Mouse (Mus musculus) liver, postnatal 0 days (tissue): ENCODE results near the gene Elf2. TPM values are rescaled to one million over a fixed set of nuclear protein-coding genes. Genes with fewer than 3 reads are reported as not detected.
"Not testable (repeated sequence)": the region's sequence is repeated elsewhere in the genome, so short reads cannot be mapped to it uniquely, and the experiment has no call there.

ENCODE experiments used
- ATAC-seq: fragments of 200-750 bp; cut with Nextera tagmentation; 2 replicates; pipeline ENCODE4 v1.8.0; 2017; ENCODE audit warnings: mild to moderate bottlenecking, moderate library complexity
- DNase-seq: peaks from one replicate; pipeline ENCODE4 v3.0.0-alpha.2; 2016
- H3K27ac ChIP-seq: fragments of 300-500 bp; sonication (generic); 2 replicates; pipeline ENCODE4 v1.5.1; 2014; ENCODE audit warnings: antibody characterized with exemption, moderate library complexity, mild to moderate bottlenecking, low read depth
- H3K27me3 ChIP-seq: fragments of 300-500 bp; sonication (generic); 2 replicates; pipeline ENCODE4 v1.6.1; 2014; ENCODE audit warnings: low read length, control low read depth, mixed read lengths; ENCODE audit not compliant: insufficient read depth
- H3K36me3 ChIP-seq: fragments of 300-500 bp; sonication (generic); replicated peaks from 2 replicates; pipeline ENCODE4 v1.6.1; 2014; ENCODE audit warnings: mild to moderate bottlenecking, control low read depth, low read length, moderate library complexity, mixed read lengths; ENCODE audit not compliant: insufficient read depth
- H3K4me1 ChIP-seq: fragments of 300-500 bp; sonication (generic); 2 replicates; pipeline ENCODE4 v1.6.1; 2014; ENCODE audit warnings: antibody characterized with exemption, mild to moderate bottlenecking, control low read depth; ENCODE audit not compliant: insufficient read depth
- H3K4me2 ChIP-seq: fragments of 300-500 bp; sonication (generic); 2 replicates; pipeline ENCODE4 v1.6.1; 2014; ENCODE audit warnings: low read depth, mild to moderate bottlenecking, low read length, moderate library complexity, mixed read lengths
- H3K4me3 ChIP-seq: fragments of 300-500 bp; sonication (generic); 2 replicates; pipeline ENCODE4 v1.5.1; 2014; ENCODE audit warnings: low read depth, low read length
- H3K9ac ChIP-seq: fragments of 300-500 bp; sonication (generic); replicated peaks from 2 replicates; pipeline ENCODE4 v1.6.1; 2014; ENCODE audit warnings: mild to moderate bottlenecking, moderate library complexity
- H3K9me3 ChIP-seq: fragments of 300-500 bp; sonication (generic); 2 replicates; pipeline ENCODE4 v1.6.1; 2016; ENCODE audit warnings: mild to moderate bottlenecking, control low read depth, low read length, mixed read lengths
- CTCF ChIP-seq: sonication (generic); IDR thresholded peaks from 2 replicates; pipeline ENCODE4 v1.5.1; 2016; ENCODE audit warnings: antibody characterized with exemption, low read depth
- EP300 ChIP-seq: IDR thresholded peaks from 2 replicates; pipeline ENCODE4 v1.6.1; 2016; ENCODE audit warnings: antibody characterized with exemption, low read depth, mild to moderate bottlenecking
- WGBS: fragments of 180-500 bp; shearing (Covaris S2); extraction: QIAGEN DNeasy Blood & Tissue Kit; methylation state at CpG from one replicate; pipeline ENCODE4 v1.1.7; 2014; ENCODE audit not compliant: insufficient replicate concordance; 5-methylcytosine and 5-hydroxymethylcytosine counted together
- polyA plus RNA-seq: library from polyadenylated mRNA; unstranded; fragments of >200 nt; fragmentation: Nextera tagmentation; extraction: Ambion mirVana; gene quantifications from 2 replicates; pipeline ENCODE4 v1.2.1, GENCODE M21; 2015

Elf2 gene
- polyA plus RNA-seq, 1 experiment from 2014 or later: 22.1 TPM

- no peaks in the 10 kb centered on the region for H3K4me1 ChIP-seq
- no peak overlapping the region for H3K4me2 ChIP-seq
- no peak overlapping the region for H3K4me3 ChIP-seq
- H3K36me3 ChIP-seq: peaks cover 51% of the 10 kb centered on the region
- no peak for TF ChIP-seq EP300
- TF ChIP-seq CTCF: no peak
- 90% methylated on average over 7 of the region's 7 CpGs for WGBS
- H3K27ac ChIP-seq: no peak overlapping the region
- no peak overlapping the region for H3K9ac ChIP-seq
- peaks cover 4% of the 10 kb centered on the region; the same call in 1 of the 2 replicates for H3K9me3 ChIP-seq
- no peak for DNase-seq
- no peaks in the 10 kb centered on the region for H3K27me3 ChIP-seq
- ATAC-seq: no peak
Observed at GRCm38 (mm10) chr3:51322326-51322725, 18.1 kb downstream of the Elf2 start.

- Histone ChIP-seq H3K4me1 (no peaks in the 10 kb centered on the region), H3K36me3 (peaks cover 59% of the 10 kb centered on the region), H3K27ac (no peak overlapping the region), H3K9ac (no peak overlapping the region), H3K9me3 (peaks cover 2% of the 10 kb centered on the region; the same call in 1 of the 2 replicates), H3K4me3 (no peak overlapping the region), H3K4me2 (no peak overlapping the region), H3K27me3 (no peaks in the 10 kb centered on the region)
- TF ChIP-seq EP300 (no peak), CTCF (no peak)
- WGBS: 84% methylated on average over 5 of the region's 5 CpGs
- ATAC-seq: no peak
- DNase-seq: no peak
Observed at GRCm38 (mm10) chr3:51321141-51321540, 19.3 kb downstream of the Elf2 start.

- peak; percentile 43 for TF ChIP-seq CTCF
- 88% methylated on average over 3 of the region's 3 CpGs for WGBS
- not testable (repeated sequence) for ATAC-seq
Observed at GRCm38 (mm10) chr3:51318053-51318452, 22.4 kb downstream of the Elf2 start.

GRCm38 (mm10) chr3:51316876-51317275, 23.6 kb downstream of the Elf2 start:
- no peak overlapping the region for H3K9ac ChIP-seq

More at GRCm38 (mm10) chr3:51318053-51318452, 22.4 kb downstream of the Elf2 start:
- H3K9me3 ChIP-seq, H3K4me2 ChIP-seq, H3K4me1 ChIP-seq, H3K27ac ChIP-seq, DNase-seq, H3K4me3 ChIP-seq, H3K9ac ChIP-seq, H3K27me3 ChIP-seq: not testable (repeated sequence)
- H3K36me3 ChIP-seq: peaks cover 54% of the 10 kb centered on the region

GRCm38 (mm10) chr3:51311638-51312037, 28.8 kb downstream of the Elf2 start:
- Histone ChIP-seq H3K9me3 (no peaks in the 10 kb centered on the region), H3K27me3 (no peaks in the 10 kb centered on the region), H3K4me2 (no peak overlapping the region), H3K27ac (no peak overlapping the region), H3K4me1 (no peaks in the 10 kb centered on the region), H3K36me3 (peaks cover 34% of the 10 kb centered on the region), H3K4me3 (no peak overlapping the region), H3K9ac (no peak overlapping the region)
- TF ChIP-seq EP300 (no peak), CTCF (no peak)
- 40% methylated on average over 9 of the region's 9 CpGs for WGBS
- ATAC-seq: no peak
- no peak for DNase-seq

More at GRCm38 (mm10) chr3:51316876-51317275, 23.6 kb downstream of the Elf2 start:
- DNase-seq: no peak
- H3K36me3 ChIP-seq: peaks cover 48% of the 10 kb centered on the region
- ATAC-seq: no peak
- H3K4me2 ChIP-seq: no peak overlapping the region
- no peaks in the 10 kb centered on the region for H3K4me1 ChIP-seq
- H3K27me3 ChIP-seq: no peaks in the 10 kb centered on the region
- no peak for TF ChIP-seq EP300
- TF ChIP-seq CTCF: no peak
- H3K4me3 ChIP-seq: no peak overlapping the region
- no peaks in the 10 kb centered on the region for H3K9me3 ChIP-seq
- WGBS: 80% methylated on average over 10 of the region's 10 CpGs
- no peak overlapping the region for H3K27ac ChIP-seq

- 74% methylated on average over 7 of the region's 7 CpGs for WGBS
- no peak for ATAC-seq
- Histone ChIP-seq H3K9me3 (no peaks in the 10 kb centered on the region), H3K36me3 (peaks cover 34% of the 10 kb centered on the region), H3K4me3 (no peak overlapping the region), H3K27ac (no peak overlapping the region), H3K27me3 (no peaks in the 10 kb centered on the region), H3K9ac (no peak overlapping the region), H3K4me2 (no peak overlapping the region), H3K4me1 (no peaks in the 10 kb centered on the region)
- TF ChIP-seq EP300 (no peak), CTCF (no peak)
- no peak for DNase-seq
Observed at GRCm38 (mm10) chr3:51310098-51310497, 30.4 kb downstream of the Elf2 start.

GRCm38 (mm10) chr3:51306621-51307020, 33.8 kb downstream of the Elf2 start:
- Histone ChIP-seq H3K27me3 (no peaks in the 10 kb centered on the region), H3K9me3 (no peaks in the 10 kb centered on the region), H3K27ac (no peak overlapping the region), H3K36me3 (peaks cover 25% of the 10 kb centered on the region), H3K4me3 (no peak overlapping the region), H3K4me1 (no peaks in the 10 kb centered on the region), H3K4me2 (no peak overlapping the region), H3K9ac (no peak overlapping the region)
- 75% methylated on average over 2 of the region's 2 CpGs for WGBS
- DNase-seq (no peak), ATAC-seq (no peak)
- no peak for TF ChIP-seq CTCF
- no peak for TF ChIP-seq EP300
